Mouse (Mus musculus) splenic B cell, adult 2 months (primary cell): ENCODE results near the gene Sis.

Source experiments
- DNase-seq: peaks from one replicate; pipeline ENCODE4 v3.0.0-alpha.2; 2011; ENCODE audit warnings: low read depth, low spot score
- H3K27me3 ChIP-seq: 2 replicates; pipeline ENCODE4 v1.6.1; 2012; ENCODE audit warnings: mild to moderate bottlenecking, low read length, moderate library complexity, mixed read lengths; ENCODE audit not compliant: control insufficient read depth, poor library complexity, insufficient read depth, severe bottlenecking
- H3K36me3 ChIP-seq: 2 replicates; pipeline ENCODE4 v1.6.1; 2012; ENCODE audit warnings: mild to moderate bottlenecking, low read length, moderate library complexity, mixed read lengths; ENCODE audit not compliant: control insufficient read depth, poor library complexity, insufficient read depth, severe bottlenecking

Sis gene

GRCm38 (mm10) chr3:72967675-72968074 is at the start of gene Sis:
TSS of gene Sis (minus strand) at chr3:72967863.
- Histone ChIP-seq H3K36me3 (no peaks in the 10 kb centered on the region), H3K27me3 (no peaks in the 10 kb centered on the region)
- DNase-seq, result no peak

GRCm38 (mm10) chr3:73006045-73006444 is 38.4 kb upstream of the Sis start:
- no peaks in the 10 kb centered on the region for H3K27me3 ChIP-seq
- H3K36me3 ChIP-seq, result no peaks in the 10 kb centered on the region
- no peak for DNase-seq

- DNase-seq, result no peak
- Histone ChIP-seq H3K27me3 (no peaks in the 10 kb centered on the region), H3K36me3 (no peaks in the 10 kb centered on the region)
Observed at GRCm38 (mm10) chr3:73002933-73003696, 35.5 kb upstream of the Sis start.

- DNase-seq, result no peak
- Histone ChIP-seq H3K36me3 (no peaks in the 10 kb centered on the region), H3K27me3 (no peaks in the 10 kb centered on the region)
Observed at GRCm38 (mm10) chr3:72997517-72997916, 29.9 kb upstream of the Sis start.

- no peak for DNase-seq
- Histone ChIP-seq H3K36me3 (no peaks in the 10 kb centered on the region), H3K27me3 (no peaks in the 10 kb centered on the region)
Observed at GRCm38 (mm10) chr3:72990992-72991391, 23.3 kb upstream of the Sis start.

GRCm38 (mm10) chr3:72976602-72977001 is 8.9 kb upstream of the Sis start:
- Histone ChIP-seq H3K27me3 (no peaks in the 10 kb centered on the region), H3K36me3 (no peaks in the 10 kb centered on the region)
- no peak for DNase-seq

- H3K27me3 ChIP-seq, result no peaks in the 10 kb centered on the region
- no peak for DNase-seq
- no peaks in the 10 kb centered on the region for H3K36me3 ChIP-seq
Observed at GRCm38 (mm10) chr3:72918919-72919526, 48.6 kb downstream of the Sis start.

GRCm38 (mm10) chr3:72882501-72882900 is 85.2 kb downstream of the Sis start:
- DNase-seq, result no peak
- H3K36me3 ChIP-seq, result no peaks in the 10 kb centered on the region
- H3K27me3 ChIP-seq, result no peaks in the 10 kb centered on the region

- H3K27me3 ChIP-seq, result no peaks in the 10 kb centered on the region
- no peaks in the 10 kb centered on the region for H3K36me3 ChIP-seq
- no peak for DNase-seq
Observed at GRCm38 (mm10) chr3:72868141-72868540, 99.5 kb downstream of the Sis start.

- Histone ChIP-seq H3K36me3 (no peaks in the 10 kb centered on the region), H3K27me3 (no peaks in the 10 kb centered on the region)
- DNase-seq, result no peak
Observed at GRCm38 (mm10) chr3:72858738-72859137, 108.9 kb downstream of the Sis start.

GRCm38 (mm10) chr3:72855405-72855804 is 112.3 kb downstream of the Sis start:
- no peaks in the 10 kb centered on the region for H3K36me3 ChIP-seq
- H3K27me3 ChIP-seq, result no peaks in the 10 kb centered on the region
- DNase-seq, result no peak

GRCm38 (mm10) chr3:72840641-72841040 is 127.0 kb downstream of the Sis start:
- DNase-seq, result no peak
- no peaks in the 10 kb centered on the region for H3K36me3 ChIP-seq
- H3K27me3 ChIP-seq, result no peaks in the 10 kb centered on the region
